Mouse (Mus musculus) limb, embryonic 12.5 days (tissue): ENCODE data around the gene Mllt6. TPM values are rescaled to one million over a fixed set of nuclear protein-coding genes. Genes with fewer than 3 reads are reported as not detected.

Experiments
- ATAC-seq: fragments of 200-750 bp; cut with Nextera tagmentation; 2 replicates; pipeline ENCODE4 v1.8.0; 2017; ENCODE audit warnings: low read depth, moderate TSS enrichment; ENCODE audit not compliant: insufficient number of reproducible peaks, insufficient read depth, low FRiP score, low TSS enrichment
- H3K27ac ChIP-seq: fragments of 300-500 bp; sonication (generic); 2 replicates; pipeline ENCODE4 v1.5.1; 2016; ENCODE audit warnings: mild to moderate bottlenecking, moderate library complexity
- H3K27me3 ChIP-seq: fragments of 300-500 bp; sonication (generic); 2 replicates; pipeline ENCODE4 v1.6.1; 2016; ENCODE audit warnings: mild to moderate bottlenecking, moderate library complexity
- H3K36me3 ChIP-seq: fragments of 300-500 bp; sonication (generic); 2 replicates; pipeline ENCODE4 v1.6.1; 2016; ENCODE audit warnings: mild to moderate bottlenecking, moderate library complexity
- H3K4me1 ChIP-seq: fragments of 300-500 bp; sonication (generic); replicated peaks from 2 replicates; pipeline ENCODE4 v1.6.1; 2016
- H3K4me2 ChIP-seq: fragments of 300-500 bp; sonication (generic); 2 replicates; pipeline ENCODE4 v1.6.1; 2016; ENCODE audit warnings: mild to moderate bottlenecking, moderate library complexity
- H3K4me3 ChIP-seq: fragments of 300-500 bp; sonication (generic); replicated peaks from 2 replicates; pipeline ENCODE4 v1.5.1; 2016; ENCODE audit warnings: mild to moderate bottlenecking
- H3K9ac ChIP-seq: fragments of 300-500 bp; sonication (generic); replicated peaks from 2 replicates; pipeline ENCODE4 v1.6.1; 2016; ENCODE audit warnings: mild to moderate bottlenecking, moderate library complexity
- H3K9me3 ChIP-seq: fragments of 300-500 bp; sonication (generic); 2 replicates; pipeline ENCODE4 v1.6.1; 2016; ENCODE audit warnings: mild to moderate bottlenecking, moderate library complexity
- WGBS: fragments of 180-500 bp; shearing (Covaris S2); methylation state at CpG from one replicate; pipeline ENCODE4 v1.1.7; 2016; 5-methylcytosine and 5-hydroxymethylcytosine counted together
- polyA plus RNA-seq: library from polyadenylated mRNA; unstranded; fragments of >200 nt; fragmentation: Nextera tagmentation; extraction: Ambion mirVana; gene quantifications from 2 replicates; pipeline ENCODE4 v1.2.1, GENCODE M21; 2016

Mllt6 gene
- 2.8 and 2.9 TPM in 2 replicates for polyA plus RNA-seq

GRCm38 (mm10) chr11:97662893-97663527 is at the start of gene Mllt6:
TSS of gene Mllt6 (plus strand) at chr11:97663414.
- H3K9ac ChIP-seq, result peak within 1 kb of the TSS; percentile 90
- H3K4me1 ChIP-seq, result peaks cover 48% of the 10 kb centered on the region
- H3K4me3 ChIP-seq, result peak within 1 kb of the TSS; percentile 92
- 1% methylated on average over 44 of the region's 76 CpGs for WGBS
- H3K4me2 ChIP-seq, result peak within 1 kb of the TSS; percentile 85
- peaks cover 28% of the 10 kb centered on the region for H3K36me3 ChIP-seq
- H3K27me3 ChIP-seq, result peaks cover 17% of the 10 kb centered on the region
- H3K9me3 ChIP-seq, result no peaks in the 10 kb centered on the region
- peak within 1 kb of the TSS; percentile 92 for H3K27ac ChIP-seq
- 0 out of 2 replicates have a peak, but pooled peaks have one; percentile 4 for ATAC-seq

- 74% methylated on average over 4 of the region's 4 CpGs for WGBS
- no peak overlapping the region for H3K4me3 ChIP-seq
- no peaks in the 10 kb centered on the region for H3K9me3 ChIP-seq
- ATAC-seq, result no peak
- H3K27me3 ChIP-seq, result peaks cover 56% of the 10 kb centered on the region
- H3K27ac ChIP-seq, result no peak overlapping the region
- no peak overlapping the region for H3K4me2 ChIP-seq
- H3K9ac ChIP-seq, result no peak overlapping the region
- H3K4me1 ChIP-seq, result no peaks in the 10 kb centered on the region
- H3K36me3 ChIP-seq, result no peaks in the 10 kb centered on the region
These were observed 47.9 kb upstream of the Mllt6 start for GRCm38 (mm10) chr11:97615276-97615675.

- Histone ChIP-seq H3K4me1 (no peaks in the 10 kb centered on the region), H3K9ac (no peak overlapping the region), H3K9me3 (no peaks in the 10 kb centered on the region), H3K27me3 (peaks cover 49% of the 10 kb centered on the region), H3K4me3 (no peak overlapping the region), H3K4me2 (no peak overlapping the region), H3K36me3 (no peaks in the 10 kb centered on the region), H3K27ac (no peak overlapping the region)
- no peak for ATAC-seq
- 44% methylated on average over 11 of the region's 11 CpGs for WGBS
These were observed 44.8 kb upstream of the Mllt6 start for GRCm38 (mm10) chr11:97618368-97618767.

- Histone ChIP-seq H3K27ac (no peak overlapping the region), H3K36me3 (no peaks in the 10 kb centered on the region), H3K4me1 (no peaks in the 10 kb centered on the region), H3K9ac (no peak overlapping the region), H3K9me3 (no peaks in the 10 kb centered on the region), H3K4me3 (no peak overlapping the region), H3K4me2 (no peak overlapping the region), H3K27me3 (peaks cover 59% of the 10 kb centered on the region)
- no peak for ATAC-seq
- WGBS, result 49% methylated on average over 5 of the region's 5 CpGs
These were observed 43.8 kb upstream of the Mllt6 start for GRCm38 (mm10) chr11:97619391-97619795.

- Histone ChIP-seq H3K27me3 (peaks cover 68% of the 10 kb centered on the region), H3K36me3 (no peaks in the 10 kb centered on the region), H3K4me2 (no peak overlapping the region), H3K4me3 (no peak overlapping the region), H3K4me1 (peaks cover 14% of the 10 kb centered on the region), H3K9ac (no peak overlapping the region), H3K27ac (no peak overlapping the region), H3K9me3 (no peaks in the 10 kb centered on the region)
- 0 out of 2 replicates have a peak, but pooled peaks have one; percentile 50 for ATAC-seq
- 4% methylated on average over 6 of the region's 6 CpGs for WGBS
These were observed 40.8 kb upstream of the Mllt6 start for GRCm38 (mm10) chr11:97622440-97622839.

- Histone ChIP-seq H3K27ac (no peak overlapping the region), H3K36me3 (no peaks in the 10 kb centered on the region), H3K4me2 (no peak overlapping the region), H3K4me3 (no peak overlapping the region), H3K9me3 (no peaks in the 10 kb centered on the region), H3K4me1 (peaks cover 22% of the 10 kb centered on the region), H3K27me3 (peaks cover 68% of the 10 kb centered on the region), H3K9ac (no peak overlapping the region)
- no peak for ATAC-seq
- 60% methylated on average over 9 of the region's 9 CpGs for WGBS
These were observed 40.0 kb upstream of the Mllt6 start for GRCm38 (mm10) chr11:97623166-97623565.

- Histone ChIP-seq H3K9me3 (no peaks in the 10 kb centered on the region), H3K4me2 (no peak overlapping the region), H3K27me3 (peaks cover 75% of the 10 kb centered on the region), H3K4me3 (no peak overlapping the region), H3K4me1 (peaks cover 39% of the 10 kb centered on the region), H3K27ac (no peak overlapping the region), H3K36me3 (no peaks in the 10 kb centered on the region), H3K9ac (no peak overlapping the region)
- no peak for ATAC-seq
- WGBS, result 75% methylated on average over 5 of the region's 5 CpGs
These were observed 37.7 kb upstream of the Mllt6 start for GRCm38 (mm10) chr11:97625551-97625950.

GRCm38 (mm10) chr11:97626431-97626830 is 36.8 kb upstream of the Mllt6 start:
- WGBS, result 4% methylated on average over 13 of the region's 13 CpGs
- H3K4me2 ChIP-seq, result peak overlapping the region; percentile 83

GRCm38 (mm10) chr11:97626850-97627249 is 36.4 kb upstream of the Mllt6 start:
- H3K36me3 ChIP-seq, result no peaks in the 10 kb centered on the region
- H3K27me3 ChIP-seq, result peaks cover 88% of the 10 kb centered on the region
- ATAC-seq, result no peak
- WGBS, result 1% methylated on average over 10 of the region's 10 CpGs
- no peak overlapping the region for H3K27ac ChIP-seq
- no peak overlapping the region for H3K9ac ChIP-seq
- H3K4me1 ChIP-seq, result peaks cover 41% of the 10 kb centered on the region
- H3K9me3 ChIP-seq, result no peaks in the 10 kb centered on the region
- H3K4me2 ChIP-seq, result peak overlapping the region; percentile 83
- peak overlapping the region; percentile 70 for H3K4me3 ChIP-seq

More at GRCm38 (mm10) chr11:97626431-97626830, 36.8 kb upstream of the Mllt6 start:
- Histone ChIP-seq H3K27me3 (peaks cover 84% of the 10 kb centered on the region), H3K4me1 (peaks cover 39% of the 10 kb centered on the region), H3K9me3 (no peaks in the 10 kb centered on the region), H3K27ac (no peak overlapping the region), H3K9ac (no peak overlapping the region), H3K4me3 (no peak overlapping the region; the same call in 1 of the 2 replicates), H3K36me3 (no peaks in the 10 kb centered on the region)
- no peak for ATAC-seq

GRCm38 (mm10) chr11:97627556-97628302 is 35.5 kb upstream of the Mllt6 start:
- Histone ChIP-seq H3K9me3 (no peaks in the 10 kb centered on the region), H3K9ac (peak overlapping the region; percentile 78), H3K4me2 (peak overlapping the region; percentile 83), H3K4me3 (peak overlapping the region; percentile 70), H3K27ac (no peak overlapping the region), H3K36me3 (no peaks in the 10 kb centered on the region), H3K27me3 (peaks cover 90% of the 10 kb centered on the region), H3K4me1 (peaks cover 43% of the 10 kb centered on the region)
- 1% methylated on average over 30 of the region's 30 CpGs for WGBS
- no peak for ATAC-seq

- under 1% methylated on average over 28 of the region's 28 CpGs for WGBS
- H3K9ac ChIP-seq, result peak overlapping the region; percentile 78
- peak overlapping the region; percentile 83 for H3K4me2 ChIP-seq
- no peak for ATAC-seq
- H3K4me3 ChIP-seq, result peak overlapping the region; percentile 70
- H3K27ac ChIP-seq, result no peak overlapping the region
- no peaks in the 10 kb centered on the region for H3K36me3 ChIP-seq
- H3K4me1 ChIP-seq, result peaks cover 43% of the 10 kb centered on the region
- H3K9me3 ChIP-seq, result no peaks in the 10 kb centered on the region
- peaks cover 86% of the 10 kb centered on the region for H3K27me3 ChIP-seq
These were observed 35.0 kb upstream of the Mllt6 start for GRCm38 (mm10) chr11:97628303-97628567.
